Mouse (Mus musculus) heart, postnatal 0 days (tissue): ENCODE results near the gene Oxnad1. TPM values are rescaled to one million over a fixed set of nuclear protein-coding genes. Genes with fewer than 3 reads are reported as not detected.

Experiments
- ATAC-seq: fragments of 200-750 bp; cut with Nextera tagmentation; 2 replicates; pipeline ENCODE4 v1.8.0; 2017; ENCODE audit warnings: low read depth, moderate number of reproducible peaks, moderate library complexity; ENCODE audit not compliant: insufficient read depth
- DNase-seq: peaks from one replicate; pipeline ENCODE4 v3.0.0-alpha.2; 2016; ENCODE audit warnings: low spot score
- H3K27ac ChIP-seq: fragments of 300-500 bp; sonication (generic); 2 replicates; pipeline ENCODE4 v1.5.1; 2014; ENCODE audit warnings: low read depth, mild to moderate bottlenecking
- H3K27me3 ChIP-seq: fragments of 300-500 bp; sonication (generic); 2 replicates; pipeline ENCODE4 v1.6.1; 2014; ENCODE audit warnings: low read length, mixed read lengths; ENCODE audit not compliant: control insufficient read depth, insufficient read depth
- H3K36me3 ChIP-seq: fragments of 300-500 bp; sonication (generic); replicated peaks from 2 replicates; pipeline ENCODE4 v1.6.1; 2014; ENCODE audit warnings: low read length, mixed read lengths; ENCODE audit not compliant: control insufficient read depth, insufficient read depth
- H3K4me1 ChIP-seq: fragments of 300-500 bp; sonication (generic); 2 replicates; pipeline ENCODE4 v1.6.1; 2014; ENCODE audit warnings: antibody characterized with exemption; ENCODE audit not compliant: control insufficient read depth, insufficient read depth
- H3K4me2 ChIP-seq: fragments of 300-500 bp; sonication (generic); 2 replicates; pipeline ENCODE4 v1.6.1; 2014; ENCODE audit warnings: low read depth, mild to moderate bottlenecking, low read length, moderate library complexity
- H3K4me3 ChIP-seq: fragments of 300-500 bp; sonication (generic); 2 replicates; pipeline ENCODE4 v1.5.1; 2014; ENCODE audit warnings: low read depth, low read length
- H3K9ac ChIP-seq: fragments of 300-500 bp; sonication (generic); replicated peaks from 2 replicates; pipeline ENCODE4 v1.6.1; 2014; ENCODE audit warnings: low read depth, low read length, mixed read lengths
- H3K9me3 ChIP-seq: fragments of 300-500 bp; sonication (generic); replicated peaks from 2 replicates; pipeline ENCODE4 v1.6.1; 2016; ENCODE audit warnings: low read length; ENCODE audit not compliant: control insufficient read depth
- CTCF ChIP-seq: IDR thresholded peaks from 2 replicates; pipeline ENCODE4 v1.5.1; 2016; ENCODE audit warnings: antibody characterized with exemption, control low read depth, low read depth
- EP300 ChIP-seq: IDR thresholded peaks from 2 replicates; pipeline ENCODE4 v1.6.1; 2016; ENCODE audit warnings: antibody characterized with exemption, low read depth
- WGBS: fragments of 180-500 bp; shearing (Covaris S2); extraction: QIAGEN DNeasy Blood & Tissue Kit; methylation state at CpG from one replicate; pipeline ENCODE4 v1.1.7; 2014; 5-methylcytosine and 5-hydroxymethylcytosine counted together
- polyA plus RNA-seq: library from polyadenylated mRNA; unstranded; fragments of >200 nt; fragmentation: Nextera tagmentation; extraction: Ambion mirVana; gene quantifications from 2 replicates; pipeline ENCODE4 v1.2.1, GENCODE M21; 2015
- total RNA-seq: library from RNA; depleted of rRNA; stranded (reverse); fragments of >200 nt; gene quantifications from 2 replicates; pipeline ENCODE4 v1.2.3, GENCODE M21; 2014; ENCODE audit warnings: low replicate concordance; rRNA removed

The Oxnad1 gene
- total RNA-seq (68.6 and 85.5 TPM in 2 replicates), polyA plus RNA-seq (48.4 and 48.7 TPM in 2 replicates)

- H3K36me3 ChIP-seq = peaks cover 28% of the 10 kb centered on the region
- peak within 1 kb of the TSS; percentile 69 for H3K9ac ChIP-seq
- H3K9me3 ChIP-seq = no peaks in the 10 kb centered on the region
- DNase-seq = peak; percentile 90
- peak within 1 kb of the TSS; percentile 92 for H3K27ac ChIP-seq
- peak; percentile 88 for ATAC-seq
- no peaks in the 10 kb centered on the region for H3K27me3 ChIP-seq
- peak within 1 kb of the TSS; percentile 81 for H3K4me2 ChIP-seq
- 2% methylated on average over 22 of the region's 22 CpGs for WGBS
- 0 out of 2 replicates have a peak, but pooled peaks have one; percentile 12 for TF ChIP-seq EP300
- no peak for TF ChIP-seq CTCF
- H3K4me3 ChIP-seq = peak within 1 kb of the TSS; percentile 71
- peaks cover 11% of the 10 kb centered on the region for H3K4me1 ChIP-seq
These were observed at the start of gene Oxnad1 for GRCm38 (mm10) chr14:32084761-32085485. Gene Oxnad1, plus strand, starts transcription at chr14:32085374.

GRCm38 (mm10) chr14:32036482-32036881, 48.7 kb upstream of the Oxnad1 start:
- Histone ChIP-seq H3K4me1 (no peaks in the 10 kb centered on the region), H3K36me3 (no peaks in the 10 kb centered on the region), H3K27me3 (no peaks in the 10 kb centered on the region), H3K27ac (no peak overlapping the region), H3K9ac (no peak overlapping the region), H3K9me3 (no peaks in the 10 kb centered on the region), H3K4me2 (no peak overlapping the region), H3K4me3 (no peak overlapping the region)
- DNase-seq (no peak), ATAC-seq (no peak)
- TF ChIP-seq EP300 = no peak
- TF ChIP-seq CTCF = no peak
- WGBS = 63% methylated on average over 5 of the region's 5 CpGs

- TF ChIP-seq EP300 = no peak
- no peak for TF ChIP-seq CTCF
- Histone ChIP-seq H3K36me3 (no peaks in the 10 kb centered on the region), H3K27ac (no peak overlapping the region), H3K9ac (no peak overlapping the region), H3K4me3 (no peak overlapping the region), H3K4me1 (no peaks in the 10 kb centered on the region), H3K4me2 (no peak overlapping the region), H3K27me3 (no peaks in the 10 kb centered on the region), H3K9me3 (no peaks in the 10 kb centered on the region)
- no peak for DNase-seq
- no peak for ATAC-seq
- WGBS = 76% methylated on average over 8 of the region's 8 CpGs
These were observed 47.4 kb upstream of the Oxnad1 start for GRCm38 (mm10) chr14:32037661-32038252.

- Histone ChIP-seq H3K4me1 (peaks cover 17% of the 10 kb centered on the region), H3K36me3 (no peaks in the 10 kb centered on the region), H3K9ac (no peak overlapping the region), H3K27ac (no peak overlapping the region), H3K4me2 (no peak overlapping the region), H3K27me3 (no peaks in the 10 kb centered on the region), H3K4me3 (no peak overlapping the region), H3K9me3 (no peaks in the 10 kb centered on the region)
- 53% methylated on average over 5 of the region's 5 CpGs for WGBS
- no peak for ATAC-seq
- no peak for DNase-seq
- TF ChIP-seq CTCF (no peak), EP300 (no peak)
These were observed 43.1 kb upstream of the Oxnad1 start for GRCm38 (mm10) chr14:32042108-32042507.

- H3K27ac ChIP-seq = no peak overlapping the region
- peaks cover 19% of the 10 kb centered on the region for H3K4me1 ChIP-seq
- ATAC-seq = no peak
- WGBS = 36% methylated on average over 8 of the region's 8 CpGs
- DNase-seq = no peak
- TF ChIP-seq EP300 (no peak), CTCF (no peak)
- H3K4me3 ChIP-seq = no peak overlapping the region
- no peaks in the 10 kb centered on the region for H3K27me3 ChIP-seq
- no peak overlapping the region for H3K4me2 ChIP-seq
- H3K9me3 ChIP-seq = no peaks in the 10 kb centered on the region
- no peaks in the 10 kb centered on the region for H3K36me3 ChIP-seq
- no peak overlapping the region; the same call in 1 of the 2 replicates for H3K9ac ChIP-seq
These were observed 38.8 kb upstream of the Oxnad1 start for GRCm38 (mm10) chr14:32046357-32046756.
